Mouse (Mus musculus) forebrain, embryonic 10.5 days (tissue): ENCODE measurements around the gene Ssc4d. TPM values are rescaled to one million over a fixed set of nuclear protein-coding genes. Genes with fewer than 3 reads are reported as not detected.

Source experiments
- DNase-seq: peaks from one replicate; pipeline ENCODE4 v3.0.0-alpha.2; 2017; ENCODE audit warnings: low spot score; ENCODE audit errors: extremely low spot score
- H3K27ac ChIP-seq: fragments of 300-500 bp; sonication (generic); 2 replicates; pipeline ENCODE4 v1.5.1; 2016; ENCODE audit warnings: mild to moderate bottlenecking
- H3K27me3 ChIP-seq: fragments of 300-500 bp; sonication (generic); 2 replicates; pipeline ENCODE4 v1.6.1; 2016; ENCODE audit warnings: mild to moderate bottlenecking; ENCODE audit not compliant: poor library complexity, severe bottlenecking
- H3K36me3 ChIP-seq: fragments of 300-500 bp; sonication (generic); replicated peaks from 2 replicates; pipeline ENCODE4 v1.6.1; 2016; ENCODE audit warnings: mild to moderate bottlenecking, moderate library complexity
- H3K4me1 ChIP-seq: fragments of 300-500 bp; sonication (generic); 2 replicates; pipeline ENCODE4 v1.6.1; 2016
- H3K4me3 ChIP-seq: fragments of 300-500 bp; sonication (generic); 2 replicates; pipeline ENCODE4 v1.5.1; 2016; ENCODE audit warnings: mild to moderate bottlenecking, moderate library complexity
- H3K9me3 ChIP-seq: fragments of 300-500 bp; sonication (generic); 2 replicates; pipeline ENCODE4 v1.6.1; 2016; ENCODE audit warnings: mild to moderate bottlenecking, moderate library complexity
- WGBS: fragments of 180-500 bp; shearing (Covaris S2); methylation state at CpG from one replicate; pipeline ENCODE4 v1.1.7; 2016; 5-methylcytosine and 5-hydroxymethylcytosine counted together
- polyA plus RNA-seq: library from polyadenylated mRNA; unstranded; fragments of >200 nt; fragmentation: Nextera tagmentation; extraction: Ambion mirVana; gene quantifications from 2 replicates; pipeline ENCODE4 v1.2.1, GENCODE M21; 2016

Ssc4d gene
- polyA plus RNA-seq, 1 experiment from 2014 or later, result 1.9 TPM

- no peak for DNase-seq
- Histone ChIP-seq H3K27me3 (no peaks in the 10 kb centered on the region), H3K4me3 (no peak overlapping the region), H3K27ac (no peak overlapping the region), H3K36me3 (no peaks in the 10 kb centered on the region), H3K4me1 (peaks cover 10% of the 10 kb centered on the region), H3K9me3 (no peaks in the 10 kb centered on the region)
- 97% methylated on average over 2 of the region's 2 CpGs for WGBS
Observed at GRCm38 (mm10) chr5:135951660-135952059, 22.7 kb downstream of the Ssc4d start.

- Histone ChIP-seq H3K27ac (0 out of 2 replicates have a peak overlapping the region, but pooled peaks have one; percentile 25), H3K9me3 (no peaks in the 10 kb centered on the region), H3K27me3 (no peaks in the 10 kb centered on the region), H3K4me3 (no peak overlapping the region), H3K4me1 (peaks cover 17% of the 10 kb centered on the region), H3K36me3 (no peaks in the 10 kb centered on the region)
- WGBS, result 83% methylated on average over 11 of the region's 11 CpGs
- no peak for DNase-seq
Observed at GRCm38 (mm10) chr5:135950710-135951412, 23.5 kb downstream of the Ssc4d start.

GRCm38 (mm10) chr5:135946621-135947020 is 27.7 kb downstream of the Ssc4d start:
- H3K4me1 ChIP-seq, result peaks cover 19% of the 10 kb centered on the region
- no peak overlapping the region for H3K4me3 ChIP-seq
- H3K27me3 ChIP-seq, result no peaks in the 10 kb centered on the region
- H3K9me3 ChIP-seq, result peaks cover 5% of the 10 kb centered on the region; the same call in 1 of the 2 replicates
- DNase-seq, result no peak
- 76% methylated on average over 5 of the region's 5 CpGs for WGBS
- H3K36me3 ChIP-seq, result no peaks in the 10 kb centered on the region
- H3K27ac ChIP-seq, result no peak overlapping the region

GRCm38 (mm10) chr5:135945916-135946408 is 28.4 kb downstream of the Ssc4d start:
- H3K9me3 ChIP-seq, result peaks cover 5% of the 10 kb centered on the region; the same call in 1 of the 2 replicates
- 70% methylated on average over 10 of the region's 10 CpGs for WGBS
- no peaks in the 10 kb centered on the region for H3K36me3 ChIP-seq
- no peaks in the 10 kb centered on the region for H3K27me3 ChIP-seq
- H3K4me1 ChIP-seq, result peaks cover 19% of the 10 kb centered on the region
- DNase-seq, result no peak
- no peak overlapping the region for H3K27ac ChIP-seq
- H3K4me3 ChIP-seq, result no peak overlapping the region

GRCm38 (mm10) chr5:135942710-135943109 is 31.6 kb downstream of the Ssc4d start:
- peaks cover 12% of the 10 kb centered on the region for H3K4me1 ChIP-seq
- H3K27ac ChIP-seq, result no peak overlapping the region
- no peaks in the 10 kb centered on the region for H3K27me3 ChIP-seq
- peaks cover 5% of the 10 kb centered on the region; the same call in 1 of the 2 replicates for H3K9me3 ChIP-seq
- no peak for DNase-seq
- WGBS, result 80% methylated on average over 6 of the region's 6 CpGs
- H3K4me3 ChIP-seq, result no peak overlapping the region
- no peaks in the 10 kb centered on the region for H3K36me3 ChIP-seq

GRCm38 (mm10) chr5:135940587-135940986 is 33.7 kb downstream of the Ssc4d start:
- Histone ChIP-seq H3K27me3 (no peaks in the 10 kb centered on the region), H3K4me1 (peaks cover under 1% of the 10 kb centered on the region; the same call in 1 of the 2 replicates)
- WGBS, result 68% methylated on average over 5 of the region's 5 CpGs

GRCm38 (mm10) chr5:135935641-135936190 is 38.6 kb downstream of the Ssc4d start:
- Histone ChIP-seq H3K36me3 (peaks cover 21% of the 10 kb centered on the region), H3K4me3 (0 out of 2 replicates have a peak overlapping the region, but pooled peaks have one; percentile 97), H3K27me3 (no peaks in the 10 kb centered on the region), H3K4me1 (peaks cover 31% of the 10 kb centered on the region), H3K27ac (peak overlapping the region; percentile 96), H3K9me3 (no peaks in the 10 kb centered on the region)
- WGBS, result 77% methylated on average over 6 of the region's 6 CpGs
- DNase-seq, result no peak

More at GRCm38 (mm10) chr5:135940587-135940986, 33.7 kb downstream of the Ssc4d start:
- Histone ChIP-seq H3K27ac (peak overlapping the region; percentile 20; the same call in 1 of the 2 replicates), H3K9me3 (peaks cover 5% of the 10 kb centered on the region; the same call in 1 of the 2 replicates), H3K4me3 (no peak overlapping the region), H3K36me3 (no peaks in the 10 kb centered on the region)
- no peak for DNase-seq

- peak overlapping the region; percentile 97 for H3K4me3 ChIP-seq
- no peaks in the 10 kb centered on the region for H3K9me3 ChIP-seq
- H3K27me3 ChIP-seq, result no peaks in the 10 kb centered on the region
- H3K36me3 ChIP-seq, result peaks cover 26% of the 10 kb centered on the region
- 54% methylated on average over 7 of the region's 7 CpGs for WGBS
- H3K4me1 ChIP-seq, result peaks cover 31% of the 10 kb centered on the region
- no peak for DNase-seq
- peak overlapping the region; percentile 96 for H3K27ac ChIP-seq
Observed at GRCm38 (mm10) chr5:135935176-135935523, 39.2 kb downstream of the Ssc4d start.

- no peaks in the 10 kb centered on the region for H3K9me3 ChIP-seq
- H3K4me3 ChIP-seq, result peak within 1 kb of the TSS; percentile 97
- H3K27me3 ChIP-seq, result no peaks in the 10 kb centered on the region
- WGBS, result under 1% methylated on average over 48 of the region's 48 CpGs
- H3K27ac ChIP-seq, result peak within 1 kb of the TSS; percentile 96
- peak; percentile 96 for DNase-seq
- peaks cover 32% of the 10 kb centered on the region for H3K36me3 ChIP-seq
- peaks cover 31% of the 10 kb centered on the region for H3K4me1 ChIP-seq
Observed at GRCm38 (mm10) chr5:135934481-135935175, 39.7 kb downstream of the Ssc4d start, which contains the start of gene Ywhag. Ywhag (minus strand) TSS chr5:135934616.

- peaks cover 38% of the 10 kb centered on the region for H3K36me3 ChIP-seq
- H3K4me3 ChIP-seq, result peak overlapping the region; percentile 97
- H3K9me3 ChIP-seq, result no peaks in the 10 kb centered on the region
- no peak for DNase-seq
- peaks cover 31% of the 10 kb centered on the region for H3K4me1 ChIP-seq
- H3K27me3 ChIP-seq, result no peaks in the 10 kb centered on the region
- H3K27ac ChIP-seq, result peak overlapping the region; percentile 96
- WGBS, result 1% methylated on average over 32 of the region's 35 CpGs
Observed at GRCm38 (mm10) chr5:135933900-135934441, 40.4 kb downstream of the Ssc4d start.

- H3K27ac ChIP-seq, result peak overlapping the region; percentile 96
- no peak for DNase-seq
Observed at GRCm38 (mm10) chr5:135933222-135933899, 41.0 kb downstream of the Ssc4d start.

GRCm38 (mm10) chr5:135932359-135932758 is 42.0 kb downstream of the Ssc4d start:
- WGBS, result 91% methylated on average over 2 of the region's 2 CpGs
- H3K4me3 ChIP-seq, result peak overlapping the region; percentile 97

More at GRCm38 (mm10) chr5:135933222-135933899, 41.0 kb downstream of the Ssc4d start:
- Histone ChIP-seq H3K27me3 (no peaks in the 10 kb centered on the region), H3K4me1 (peaks cover 31% of the 10 kb centered on the region), H3K9me3 (no peaks in the 10 kb centered on the region), H3K4me3 (peak overlapping the region; percentile 97), H3K36me3 (peaks cover 44% of the 10 kb centered on the region)
- WGBS, result 22% methylated on average over 12 of the region's 12 CpGs

More at GRCm38 (mm10) chr5:135932359-135932758, 42.0 kb downstream of the Ssc4d start:
- Histone ChIP-seq H3K4me1 (peaks cover 31% of the 10 kb centered on the region), H3K36me3 (peaks cover 54% of the 10 kb centered on the region), H3K27me3 (no peaks in the 10 kb centered on the region), H3K27ac (no peak overlapping the region), H3K9me3 (no peaks in the 10 kb centered on the region)
- DNase-seq, result no peak
